Mouse (Mus musculus) lung, postnatal 10 days (tissue): ENCODE results near the gene Ptprm.

Experiments used
- DNase-seq: peaks from one replicate; pipeline ENCODE4 v3.0.0; 2021

Ptprm gene

GRCm38 (mm10) chr17:67343006-67343405 is 11.3 kb downstream of the Ptprm start:
- DNase-seq: no peak

DNA sequence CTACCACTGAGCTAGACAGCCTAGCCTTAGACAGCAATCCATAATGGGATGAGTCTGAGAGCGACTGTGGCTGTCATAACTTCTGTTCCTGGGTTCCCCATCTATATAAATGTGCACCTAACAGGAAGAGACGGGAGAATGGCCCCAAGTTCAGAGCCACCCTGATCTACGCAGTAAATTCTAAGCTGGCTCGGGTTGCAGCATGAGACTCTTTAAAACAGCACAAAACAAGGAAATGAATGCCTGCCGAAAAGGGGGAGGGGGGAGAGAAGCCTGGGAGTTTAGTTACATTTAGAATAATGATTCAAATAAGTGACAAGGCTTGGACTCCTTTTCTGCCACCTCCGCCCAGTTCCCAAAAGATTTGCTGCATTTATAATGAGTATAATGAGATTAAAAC is 13.9 kb downstream of the Ptprm start:
- DNase-seq: no peak

DNA sequence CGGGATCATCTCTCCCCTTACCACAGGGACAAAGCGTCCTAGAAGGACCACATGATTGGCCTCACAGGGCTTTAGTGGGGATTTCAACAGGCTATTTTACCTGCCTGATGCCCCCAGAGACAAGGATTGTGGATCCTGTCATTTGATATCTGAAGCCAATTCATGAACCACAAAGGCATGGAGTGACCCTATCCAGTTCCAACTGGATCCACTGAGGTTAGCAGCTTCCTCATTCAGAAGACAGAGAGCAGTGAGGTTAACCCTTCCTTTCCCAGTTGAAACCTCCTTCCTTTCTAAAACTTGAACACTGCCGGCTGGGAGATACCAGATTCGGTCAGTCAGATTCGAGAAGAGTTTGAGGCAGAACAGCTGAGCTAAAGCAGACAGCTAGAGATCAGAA is 14.7 kb downstream of the Ptprm start:
- no peak for DNase-seq

- no peak for DNase-seq
These were observed 19.9 kb downstream of the Ptprm start for GRCm38 (mm10) chr17:67334310-67334709.

- DNase-seq: peak; percentile 9
These were observed 24.8 kb downstream of the Ptprm start for GRCm38 (mm10) chr17:67329435-67329834.

DNA sequence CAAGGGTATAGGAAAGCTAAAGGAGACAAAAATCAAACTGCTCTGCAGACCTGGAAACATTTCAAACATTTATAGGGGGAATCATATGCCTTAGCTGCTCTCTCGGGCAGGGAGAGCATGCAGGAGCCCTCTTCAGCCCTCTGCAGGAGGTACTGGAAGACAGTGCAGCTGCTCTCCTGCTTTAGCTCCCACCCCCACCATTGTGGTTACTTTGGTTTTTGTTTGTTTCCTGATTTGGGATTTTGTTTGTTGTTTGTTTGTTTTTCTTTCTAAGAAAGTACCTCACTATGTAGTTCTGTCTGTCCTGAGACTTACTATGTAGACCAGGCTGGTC is 29.8 kb downstream of the Ptprm start:
- no peak for DNase-seq

GRCm38 (mm10) chr17:67323777-67324498 is 30.3 kb downstream of the Ptprm start:
- no peak for DNase-seq

GRCm38 (mm10) chr17:67314491-67315205 is 39.6 kb downstream of the Ptprm start:
- DNase-seq: peak; percentile 51

GRCm38 (mm10) chr17:67308421-67308820 is 45.8 kb downstream of the Ptprm start:
- DNase-seq: no peak

- DNase-seq: peak; percentile 70
These were observed 48.0 kb downstream of the Ptprm start for GRCm38 (mm10) chr17:67306066-67306845.

DNA sequence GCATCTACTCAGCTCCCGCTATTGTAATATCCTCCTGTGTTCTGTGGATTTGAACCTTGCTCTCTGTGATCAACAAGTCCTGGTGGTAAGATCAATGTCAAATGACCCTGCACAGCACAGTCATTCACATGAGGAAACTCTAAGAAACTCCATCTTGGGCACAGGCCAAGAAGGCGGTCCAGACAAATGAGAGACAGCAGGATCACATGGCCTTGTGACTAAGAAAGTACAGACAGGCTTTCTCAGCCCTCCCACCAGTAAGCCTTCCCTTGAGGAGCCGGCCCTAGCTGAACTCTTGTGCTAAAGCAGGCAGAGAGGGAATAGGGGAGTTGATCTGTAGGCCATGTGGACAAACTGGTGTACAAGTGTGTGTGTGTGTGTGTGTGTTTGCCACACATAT is 49.4 kb downstream of the Ptprm start:
- DNase-seq: peak; percentile 84

DNA sequence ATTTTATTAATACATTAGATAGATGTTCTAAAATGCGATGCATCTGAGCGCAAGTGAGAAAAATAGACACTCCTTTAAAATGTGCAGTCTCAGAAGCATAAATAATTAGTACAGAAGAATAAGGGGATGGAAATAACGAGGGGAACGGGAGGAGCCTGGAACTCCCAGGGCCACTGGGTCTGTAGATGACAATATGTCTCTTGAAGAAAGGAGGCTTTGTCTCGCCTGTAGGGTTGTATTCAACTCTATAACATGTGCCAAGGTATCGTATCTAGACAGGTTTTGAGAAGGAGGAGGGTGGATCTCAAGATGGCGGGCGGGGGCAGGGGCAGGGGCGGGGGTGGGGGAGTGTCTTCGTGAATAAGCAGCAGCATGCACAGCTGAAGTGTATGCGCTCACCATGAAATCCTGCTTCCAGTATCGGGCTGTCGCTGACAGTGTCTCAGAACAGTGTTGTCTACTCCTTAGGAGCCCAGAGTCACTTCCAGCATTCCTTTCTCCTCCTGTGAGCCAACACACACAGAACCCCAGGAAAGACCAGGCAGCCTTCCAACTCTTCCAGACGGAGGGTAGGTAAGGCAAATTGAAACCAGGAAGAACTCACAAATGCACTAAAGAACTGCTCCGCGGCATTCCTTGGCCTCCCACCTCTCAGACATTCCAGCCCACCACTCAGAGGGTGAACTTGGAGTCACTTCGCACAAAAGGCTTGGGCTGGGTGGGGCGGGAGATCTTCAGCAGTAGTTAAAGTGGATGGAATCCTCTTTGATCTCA is 50.7 kb downstream of the Ptprm start:
- DNase-seq: peak; percentile 72

DNA sequence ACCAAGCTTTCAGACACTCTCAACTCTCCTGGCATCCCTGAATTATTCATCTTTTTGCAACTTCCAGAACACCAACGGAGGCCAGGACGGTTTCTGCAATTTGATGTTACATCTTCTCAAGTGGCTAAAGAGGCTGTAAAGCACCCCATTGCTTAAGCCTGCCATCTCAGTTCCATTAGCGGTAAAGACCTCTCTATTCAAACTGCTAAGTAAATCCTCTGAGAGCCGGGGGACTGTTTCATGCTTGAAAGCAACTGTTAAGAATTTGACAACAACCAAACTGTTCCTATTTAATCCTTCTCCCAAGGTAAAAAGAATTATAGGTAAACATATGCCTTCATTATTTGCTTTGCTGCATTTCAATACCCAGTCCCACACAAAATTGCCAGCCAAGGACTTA is 51.7 kb downstream of the Ptprm start:
- no peak for DNase-seq

GRCm38 (mm10) chr17:67302074-67302473 is 52.2 kb downstream of the Ptprm start:
- no peak for DNase-seq

DNA sequence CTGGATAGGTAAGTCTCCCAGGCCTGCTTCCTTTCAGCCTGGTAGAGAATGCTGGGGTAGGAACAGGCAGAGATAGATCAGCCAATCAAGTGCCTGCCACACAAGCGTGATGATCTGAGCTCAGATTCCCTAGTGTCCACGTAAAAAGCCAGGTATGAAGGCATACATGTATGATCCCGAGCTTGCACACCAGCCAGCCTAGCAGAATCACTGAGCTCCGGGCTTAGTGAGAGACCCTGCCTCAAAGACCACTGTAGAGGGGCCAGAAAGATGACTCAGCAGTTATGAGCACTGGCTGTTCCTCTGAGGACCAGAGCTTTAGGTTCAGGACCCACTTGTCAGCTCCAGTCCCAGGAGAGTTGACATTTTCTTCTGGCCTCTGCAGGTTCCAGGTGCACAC is 52.9 kb downstream of the Ptprm start:
- no peak for DNase-seq

DNA sequence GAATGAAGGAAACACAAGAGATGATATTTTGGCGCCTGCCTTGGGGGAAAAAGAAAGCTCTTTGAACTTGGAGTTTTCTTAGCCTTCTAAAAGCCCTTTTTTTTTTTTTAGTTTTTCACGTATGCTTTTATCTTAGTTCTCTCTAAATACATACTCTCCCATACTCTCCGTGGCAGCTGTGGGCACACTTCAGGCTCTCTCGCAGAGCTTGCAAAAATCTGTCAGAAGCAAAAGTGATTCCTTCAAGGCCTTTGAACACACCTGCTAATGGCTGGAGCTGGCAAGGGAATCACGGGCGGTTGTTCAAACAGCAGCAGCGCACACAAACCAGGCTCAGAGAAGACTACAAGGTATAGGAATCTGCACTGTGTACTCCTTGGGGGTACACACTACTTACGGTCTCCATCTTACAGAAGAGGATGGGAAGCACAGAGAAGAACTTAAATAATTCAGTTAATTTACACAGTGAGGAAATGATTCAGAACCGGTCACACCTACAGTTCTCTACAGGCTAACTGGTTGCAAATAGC is 55.9 kb downstream of the Ptprm start:
- no peak for DNase-seq

DNA sequence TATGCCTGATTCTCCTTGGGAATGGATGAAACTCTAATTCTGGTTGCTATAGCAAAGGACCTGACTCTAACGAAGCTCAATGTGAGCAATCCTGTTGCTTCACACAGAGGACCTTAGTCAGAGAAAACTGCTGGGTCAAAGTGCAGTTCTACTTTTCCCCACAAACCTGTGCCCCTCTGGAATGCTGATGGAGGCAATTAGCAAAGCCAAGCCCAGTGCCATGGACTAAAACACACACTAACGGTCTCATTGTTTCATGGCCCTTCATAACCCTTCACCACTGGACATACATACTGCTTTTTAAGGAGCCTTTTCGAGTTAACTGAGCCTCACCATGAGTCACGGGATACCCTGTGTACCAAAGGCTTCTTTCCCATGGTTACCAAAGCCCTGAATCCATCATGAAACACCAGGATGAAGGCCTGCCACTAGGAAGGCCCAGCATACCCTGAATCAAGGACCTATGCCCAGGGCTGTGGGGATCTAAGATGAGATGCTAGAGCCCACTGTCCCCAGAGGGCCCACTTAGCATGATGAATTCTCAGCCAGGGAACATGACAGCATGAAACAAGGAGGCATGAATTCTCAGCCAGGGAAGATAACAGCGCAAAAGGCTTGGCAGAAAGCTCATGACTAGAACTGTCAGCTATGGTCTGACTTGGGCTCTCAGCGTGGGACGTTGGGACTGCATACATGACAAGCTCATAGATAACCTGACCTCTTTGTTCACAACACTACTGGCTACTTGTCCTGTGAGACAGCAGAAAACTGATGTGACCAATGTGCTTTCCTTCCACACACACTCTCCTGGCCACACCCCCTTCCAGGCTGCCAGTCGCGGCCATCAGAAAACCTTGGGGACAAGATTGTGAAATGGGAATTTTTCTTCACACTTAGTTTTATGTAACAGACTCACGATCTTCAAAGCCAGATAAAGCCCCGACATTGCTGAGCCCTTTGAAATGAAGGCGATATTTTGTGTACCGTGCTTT is 57.4 kb downstream of the Ptprm start:
- peak; percentile 39 for DNase-seq

GRCm38 (mm10) chr17:67290662-67291240 is 63.5 kb downstream of the Ptprm start:
- DNase-seq: no peak

- DNase-seq: no peak
These were observed 66.8 kb downstream of the Ptprm start for GRCm38 (mm10) chr17:67287501-67287900.

- DNase-seq: no peak
These were observed 72.6 kb downstream of the Ptprm start for GRCm38 (mm10) chr17:67281640-67282170.
